Mouse (Mus musculus): ENCODE measurements at regions not wholly inside any gene's neighbourhood (a gene's known extent, or its start where the extent isn't known, plus 50 kb on each side); places are given as distances from the start of the nearest gene placed in this dataset.
"Not testable (repeated sequence)": the region's sequence is repeated elsewhere in the genome, so short reads cannot be mapped to it uniquely, and the experiment has no call there.

DNA sequence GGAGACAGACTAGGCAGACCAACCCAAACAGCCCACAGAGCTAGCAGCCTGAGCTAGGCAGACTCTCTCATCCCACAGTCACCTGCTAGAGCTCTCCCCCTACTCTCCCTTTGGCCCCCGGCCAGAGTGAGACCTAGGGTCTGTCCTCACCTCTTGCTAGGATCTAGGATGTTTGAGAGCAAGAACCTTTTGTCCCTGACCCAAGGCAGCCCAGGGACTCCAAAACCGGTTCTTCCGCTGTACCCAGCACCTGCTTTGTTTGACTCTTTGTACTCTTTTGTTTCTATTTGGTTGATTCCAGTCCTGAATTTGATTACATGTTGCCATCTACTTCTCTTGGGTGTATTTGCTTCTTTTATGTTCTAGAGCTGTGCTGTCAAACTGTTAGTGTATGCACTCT is 75.3 kb downstream of the H60c start:
- Histone ChIP-seq H3K4me3 (no peak overlapping the region), H3K9ac (no peak overlapping the region), H3K36me3 (no peaks in the 10 kb centered on the region), H3K9me3 (replicated peaks) (no peaks in the 10 kb centered on the region), H3K4me1 (replicated peaks) (no peaks in the 10 kb centered on the region), H3K27ac (ENCODE audit: poor library complexity, severe bottlenecking) (no peak overlapping the region), H3K4me2 (no peak overlapping the region), H3K27me3 (replicated peaks) (no peaks in the 10 kb centered on the region)
- 61% methylated on average over 3 of the region's 3 CpGs for WGBS
- no peak for ATAC-seq (ENCODE audit: insufficient number of reproducible peaks, low FRiP score)

DNA sequence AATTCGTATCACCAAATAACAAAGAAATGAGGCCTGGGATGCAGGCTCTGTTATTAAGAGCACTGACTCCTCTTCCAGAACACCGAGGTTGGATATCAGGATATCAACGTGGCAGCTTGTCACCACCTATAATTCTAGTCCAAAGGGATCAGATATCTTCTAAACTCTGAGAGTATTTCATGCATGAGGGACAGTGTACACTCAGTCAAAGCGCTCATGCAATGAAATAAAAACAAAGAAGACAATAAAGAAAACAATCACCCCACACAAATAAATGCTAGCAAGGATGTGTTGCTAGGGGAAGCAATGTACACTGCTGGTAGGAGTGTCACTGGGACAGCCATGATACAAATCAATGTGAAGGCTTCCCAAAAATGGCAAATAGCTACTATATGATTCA is 79.2 kb downstream of the H60c start:
- WGBS = 72% methylated on average over 4 of the region's 4 CpGs

DNA sequence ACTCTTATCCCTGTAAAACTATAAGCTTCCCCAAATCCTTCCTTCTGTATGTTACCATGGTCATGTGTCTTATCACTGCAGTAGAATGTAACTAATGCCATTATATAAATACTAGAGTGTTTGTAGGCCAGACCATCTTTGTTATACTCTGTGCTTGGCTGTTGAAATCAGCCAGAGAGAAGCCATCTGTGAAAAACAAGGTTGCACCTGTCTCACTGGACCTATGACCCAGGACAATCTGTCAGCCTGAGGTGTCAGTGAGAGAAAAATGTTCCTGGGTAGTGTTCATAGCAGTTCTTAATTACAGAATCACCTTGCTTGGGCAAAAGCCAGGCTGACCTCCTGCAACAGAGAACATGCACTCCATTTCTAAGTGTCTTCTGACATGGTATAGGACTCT is 87.5 kb downstream of the H60c start:
- no peaks in the 10 kb centered on the region for H3K36me3 ChIP-seq
- H3K4me1 ChIP-seq (replicated peaks) = no peaks in the 10 kb centered on the region
- no peak overlapping the region for H3K27ac ChIP-seq (ENCODE audit: poor library complexity, severe bottlenecking)
- H3K27me3 ChIP-seq (replicated peaks) = no peaks in the 10 kb centered on the region
- no peak overlapping the region for H3K9ac ChIP-seq
- H3K9me3 ChIP-seq (replicated peaks) = no peaks in the 10 kb centered on the region
- no peak overlapping the region for H3K4me3 ChIP-seq
- ATAC-seq (ENCODE audit: insufficient number of reproducible peaks, low FRiP score) = no peak
- no peak overlapping the region for H3K4me2 ChIP-seq

More for the DNA sequence above, 79.2 kb downstream of the H60c start:
- no peaks in the 10 kb centered on the region for H3K4me1 ChIP-seq (replicated peaks)
- no peaks in the 10 kb centered on the region for H3K9me3 ChIP-seq (replicated peaks)
- no peak overlapping the region for H3K4me2 ChIP-seq
- no peaks in the 10 kb centered on the region for H3K27me3 ChIP-seq (replicated peaks)
- no peak overlapping the region for H3K9ac ChIP-seq
- H3K36me3 ChIP-seq = no peaks in the 10 kb centered on the region
- ATAC-seq (ENCODE audit: insufficient number of reproducible peaks, low FRiP score) = no peak
- H3K4me3 ChIP-seq = no peak overlapping the region
- no peak overlapping the region for H3K27ac ChIP-seq (ENCODE audit: poor library complexity, severe bottlenecking)

DNA sequence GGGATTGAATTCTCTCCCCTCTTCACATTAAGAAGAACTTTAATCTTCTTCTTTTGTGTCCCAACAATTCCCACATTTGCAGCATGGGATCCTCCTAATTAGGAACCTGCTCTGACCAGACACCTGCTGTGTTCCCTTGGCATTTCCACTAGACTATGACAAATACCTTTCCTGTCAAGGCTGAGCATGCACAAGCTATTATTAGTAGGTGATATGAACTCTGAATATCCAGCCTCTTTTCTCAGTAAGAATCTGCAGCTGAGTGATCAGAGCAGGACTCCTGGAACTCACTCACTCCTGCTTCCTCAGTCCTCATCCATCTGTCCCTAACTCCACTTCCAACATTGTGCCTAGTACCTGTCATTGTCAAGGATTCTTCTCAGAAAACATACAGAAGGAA is 94.0 kb downstream of the H60c start:
- Histone ChIP-seq H3K9ac (no peak overlapping the region), H3K27me3 (replicated peaks) (no peaks in the 10 kb centered on the region), H3K4me1 (replicated peaks) (no peaks in the 10 kb centered on the region), H3K36me3 (no peaks in the 10 kb centered on the region), H3K9me3 (replicated peaks) (0 out of 2 replicates have a peak, but pooled peaks cover 3% of the 10 kb centered on the region), H3K4me2 (no peak overlapping the region), H3K27ac (ENCODE audit: poor library complexity, severe bottlenecking) (no peak overlapping the region), H3K4me3 (no peak overlapping the region)
- ATAC-seq (ENCODE audit: insufficient number of reproducible peaks, low FRiP score) = no peak

DNA sequence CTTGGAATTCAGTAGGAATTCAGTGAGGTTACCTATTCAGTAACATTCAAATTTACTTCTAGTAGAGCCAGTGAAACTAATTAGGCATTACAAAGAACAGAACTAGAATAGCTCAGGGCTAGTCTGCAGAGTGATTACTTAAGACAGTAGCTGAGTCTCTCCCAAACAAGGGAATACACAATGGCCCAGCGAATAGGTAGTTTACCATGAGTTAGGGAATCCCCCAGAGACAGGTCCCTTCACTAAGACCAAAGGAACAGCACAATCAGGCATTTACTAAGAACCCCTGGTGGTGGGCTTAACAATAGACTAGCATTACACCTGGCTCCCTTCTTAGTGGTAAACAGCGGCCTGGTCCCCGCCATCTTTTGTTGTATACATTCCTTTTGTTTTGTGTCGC is 94.6 kb downstream of the H60c start:
- H3K4me1 ChIP-seq (replicated peaks); H3K36me3 ChIP-seq; ATAC-seq (ENCODE audit: insufficient number of reproducible peaks, low FRiP score); H3K27me3 ChIP-seq (replicated peaks); H3K4me3 ChIP-seq; H3K9ac ChIP-seq; H3K27ac ChIP-seq (ENCODE audit: poor library complexity, severe bottlenecking); H3K4me2 ChIP-seq; H3K9me3 ChIP-seq (replicated peaks): not testable (repeated sequence)
- WGBS = 76% methylated on average over 4 of the region's 4 CpGs

DNA sequence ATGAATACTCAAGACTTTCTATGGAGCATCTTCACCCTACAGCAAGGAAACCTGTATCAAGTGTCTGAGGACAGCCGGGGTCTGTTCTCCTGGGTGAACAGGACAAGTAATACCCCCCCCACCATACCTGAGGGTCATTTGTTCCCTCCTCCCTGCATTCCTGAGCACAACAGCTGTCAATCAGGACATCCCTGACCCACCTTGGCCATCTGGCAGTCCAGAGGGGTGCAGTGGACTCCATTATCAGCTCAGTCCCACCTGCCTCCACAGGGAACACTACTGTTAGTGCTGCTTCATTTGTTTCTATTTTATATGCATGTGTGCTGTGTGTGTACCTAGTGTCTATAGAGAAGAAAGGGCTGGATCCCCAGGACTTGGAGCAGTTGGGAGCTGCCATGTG is 95.3 kb downstream of the H60c start:
- no peak for ATAC-seq (ENCODE audit: insufficient number of reproducible peaks, low FRiP score)
- no peaks in the 10 kb centered on the region for H3K27me3 ChIP-seq (replicated peaks)
- 0 out of 2 replicates have a peak, but pooled peaks cover 3% of the 10 kb centered on the region for H3K9me3 ChIP-seq (replicated peaks)
- no peak overlapping the region for H3K9ac ChIP-seq
- no peak overlapping the region for H3K4me2 ChIP-seq
- H3K4me3 ChIP-seq = no peak overlapping the region
- H3K36me3 ChIP-seq = no peaks in the 10 kb centered on the region
- H3K27ac ChIP-seq (ENCODE audit: poor library complexity, severe bottlenecking) = no peak overlapping the region
- H3K4me1 ChIP-seq (replicated peaks) = no peaks in the 10 kb centered on the region
- 91% methylated on average over 1 of the region's 1 CpGs for WGBS

DNA sequence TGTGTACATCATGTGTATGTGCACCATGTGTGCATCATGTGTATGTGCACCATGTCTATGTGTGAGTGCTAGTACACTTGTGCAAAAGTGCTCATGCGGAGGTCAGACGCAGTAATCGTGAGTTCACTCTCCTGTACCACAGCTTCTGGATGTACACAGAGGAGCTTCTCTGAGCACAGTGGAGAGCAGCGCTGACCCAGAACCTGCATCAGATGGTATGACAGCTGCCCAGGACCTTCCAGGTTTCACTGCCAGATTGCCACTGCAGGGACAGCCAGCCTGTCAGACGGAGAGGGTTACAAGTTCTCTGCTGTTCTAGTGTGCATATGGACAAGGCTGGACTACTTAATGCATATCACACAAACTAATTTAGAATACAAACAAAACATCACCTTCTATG is 96.2 kb downstream of the H60c start:
- WGBS = 88% methylated on average over 5 of the region's 5 CpGs
- H3K4me2 ChIP-seq = no peak overlapping the region
- no peak overlapping the region for H3K9ac ChIP-seq
- H3K27me3 ChIP-seq (replicated peaks) = no peaks in the 10 kb centered on the region
- H3K4me1 ChIP-seq (replicated peaks) = no peaks in the 10 kb centered on the region
- no peak overlapping the region for H3K27ac ChIP-seq (ENCODE audit: poor library complexity, severe bottlenecking)
- ATAC-seq (ENCODE audit: insufficient number of reproducible peaks, low FRiP score) = no peak
- H3K4me3 ChIP-seq = no peak overlapping the region
- H3K9me3 ChIP-seq (replicated peaks) = 0 out of 2 replicates have a peak, but pooled peaks cover 3% of the 10 kb centered on the region
- H3K36me3 ChIP-seq = no peaks in the 10 kb centered on the region

DNA sequence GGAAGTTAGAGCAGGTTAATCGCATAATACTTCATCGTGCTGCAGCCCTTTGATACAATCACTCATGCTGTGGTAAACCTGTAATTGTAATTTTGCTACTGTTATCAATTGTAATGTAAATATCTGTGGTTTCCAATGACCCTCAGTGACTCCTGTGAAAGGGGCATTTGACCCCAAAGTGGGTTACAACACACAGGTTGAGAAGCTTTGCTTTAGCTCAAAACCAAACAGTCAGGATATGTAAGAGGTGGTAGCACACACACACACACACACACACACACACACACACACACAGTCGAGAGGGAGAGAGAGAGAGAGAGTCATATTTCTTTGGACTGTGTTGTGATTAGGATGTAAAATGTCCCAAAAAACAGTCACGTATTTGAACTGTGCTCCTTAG is 112.0 kb downstream of the H60c start:
- H3K27ac ChIP-seq (ENCODE audit: poor library complexity, severe bottlenecking) = no peak overlapping the region
- H3K9ac ChIP-seq = no peak overlapping the region
- WGBS = 74% methylated on average over 4 of the region's 4 CpGs
- peaks cover 7% of the 10 kb centered on the region; the same call in 1 of the 2 replicates for H3K9me3 ChIP-seq (replicated peaks)
- no peak overlapping the region for H3K4me2 ChIP-seq
- no peaks in the 10 kb centered on the region for H3K27me3 ChIP-seq (replicated peaks)
- no peaks in the 10 kb centered on the region for H3K36me3 ChIP-seq
- ATAC-seq (ENCODE audit: insufficient number of reproducible peaks, low FRiP score) = no peak
- no peak overlapping the region for H3K4me3 ChIP-seq
- no peaks in the 10 kb centered on the region for H3K4me1 ChIP-seq (replicated peaks)

DNA sequence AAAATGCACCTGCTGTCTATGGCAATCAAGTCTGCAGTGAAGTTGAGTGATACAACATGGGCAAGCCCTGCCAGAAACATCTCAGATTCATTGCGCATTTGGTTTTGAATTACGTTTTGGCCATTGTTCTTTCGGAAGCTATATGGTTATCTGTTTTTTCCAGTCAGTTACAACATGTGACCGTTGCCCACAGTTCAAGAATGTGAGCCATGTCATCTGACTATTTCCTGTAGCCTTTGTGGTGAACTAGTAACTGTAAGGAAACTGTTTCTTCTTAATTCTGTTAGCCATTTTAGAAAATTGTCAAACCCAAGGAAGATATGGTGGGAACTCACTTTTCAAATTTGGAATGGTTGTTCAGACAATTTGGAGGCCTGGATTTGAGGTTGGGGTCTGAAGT is 119.4 kb downstream of the H60c start:
- no peaks in the 10 kb centered on the region for H3K4me1 ChIP-seq (replicated peaks)
- no peaks in the 10 kb centered on the region for H3K27me3 ChIP-seq (replicated peaks)
- H3K4me2 ChIP-seq = no peak overlapping the region
- H3K9ac ChIP-seq = no peak overlapping the region
- H3K36me3 ChIP-seq = no peaks in the 10 kb centered on the region
- no peak for ATAC-seq (ENCODE audit: insufficient number of reproducible peaks, low FRiP score)
- peaks cover 8% of the 10 kb centered on the region; the same call in 1 of the 2 replicates for H3K9me3 ChIP-seq (replicated peaks)
- H3K27ac ChIP-seq (ENCODE audit: poor library complexity, severe bottlenecking) = no peak overlapping the region
- no peak overlapping the region for H3K4me3 ChIP-seq
- WGBS = 71% methylated on average over 4 of the region's 4 CpGs

DNA sequence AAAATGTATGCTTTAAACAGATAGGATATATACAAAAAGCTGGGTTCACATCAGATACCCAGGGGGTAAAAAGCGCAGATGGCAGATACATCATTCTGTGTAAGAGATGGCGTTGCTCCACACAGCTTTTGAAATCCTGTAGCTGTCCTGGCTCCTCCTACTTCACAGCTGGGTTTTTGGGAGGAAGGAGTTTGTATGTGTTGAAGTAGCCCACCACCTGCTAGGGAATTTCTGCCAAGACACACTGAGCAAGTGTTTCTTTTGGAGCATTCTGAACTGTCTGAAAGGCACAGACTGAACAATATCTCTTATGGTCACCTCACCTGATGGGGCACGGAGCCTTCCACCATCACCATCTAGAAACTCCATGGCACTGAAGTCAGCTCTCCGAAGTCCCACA is 128.3 kb downstream of the H60c start:
- Histone ChIP-seq H3K36me3 (no peaks in the 10 kb centered on the region), H3K9ac (no peak overlapping the region)
- WGBS = 79% methylated on average over 4 of the region's 4 CpGs

DNA sequence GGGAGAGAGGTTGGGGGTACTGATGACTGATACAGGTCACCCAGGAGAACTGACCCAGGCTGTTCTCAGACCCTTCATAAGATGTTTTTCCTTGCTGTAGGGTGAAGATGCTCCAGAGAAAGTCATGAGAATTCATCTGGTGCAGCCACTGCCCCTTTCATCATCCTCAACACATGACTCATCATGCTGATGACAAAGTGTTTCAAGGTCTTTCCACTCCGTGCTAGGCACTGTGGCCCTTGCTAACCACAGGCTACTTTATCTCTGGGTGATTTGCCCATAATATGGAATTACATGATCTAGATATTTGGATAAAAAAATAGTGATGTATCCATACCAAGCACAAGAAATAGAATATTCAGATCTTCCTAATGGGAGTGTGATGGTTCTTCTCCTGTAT is 140.1 kb downstream of the H60c start:
- ATAC-seq (ENCODE audit: insufficient number of reproducible peaks, low FRiP score) = no peak
- H3K4me3 ChIP-seq = no peak overlapping the region
- H3K36me3 ChIP-seq = no peaks in the 10 kb centered on the region
- 61% methylated on average over 1 of the region's 1 CpGs for WGBS
- peaks cover 36% of the 10 kb centered on the region for H3K9me3 ChIP-seq (replicated peaks)
- H3K27me3 ChIP-seq (replicated peaks) = no peaks in the 10 kb centered on the region
- H3K4me1 ChIP-seq (replicated peaks) = no peaks in the 10 kb centered on the region
- no peak overlapping the region for H3K4me2 ChIP-seq
- H3K27ac ChIP-seq (ENCODE audit: poor library complexity, severe bottlenecking) = no peak overlapping the region
- H3K9ac ChIP-seq = no peak overlapping the region

More for the DNA sequence above, 128.3 kb downstream of the H60c start:
- Histone ChIP-seq H3K4me3 (no peak overlapping the region), H3K27me3 (replicated peaks) (no peaks in the 10 kb centered on the region), H3K27ac (ENCODE audit: poor library complexity, severe bottlenecking) (no peak overlapping the region), H3K9me3 (replicated peaks) (peaks cover 4% of the 10 kb centered on the region; the same call in 1 of the 2 replicates), H3K4me2 (no peak overlapping the region), H3K4me1 (replicated peaks) (no peaks in the 10 kb centered on the region)
- ATAC-seq (ENCODE audit: insufficient number of reproducible peaks, low FRiP score) = no peak

DNA sequence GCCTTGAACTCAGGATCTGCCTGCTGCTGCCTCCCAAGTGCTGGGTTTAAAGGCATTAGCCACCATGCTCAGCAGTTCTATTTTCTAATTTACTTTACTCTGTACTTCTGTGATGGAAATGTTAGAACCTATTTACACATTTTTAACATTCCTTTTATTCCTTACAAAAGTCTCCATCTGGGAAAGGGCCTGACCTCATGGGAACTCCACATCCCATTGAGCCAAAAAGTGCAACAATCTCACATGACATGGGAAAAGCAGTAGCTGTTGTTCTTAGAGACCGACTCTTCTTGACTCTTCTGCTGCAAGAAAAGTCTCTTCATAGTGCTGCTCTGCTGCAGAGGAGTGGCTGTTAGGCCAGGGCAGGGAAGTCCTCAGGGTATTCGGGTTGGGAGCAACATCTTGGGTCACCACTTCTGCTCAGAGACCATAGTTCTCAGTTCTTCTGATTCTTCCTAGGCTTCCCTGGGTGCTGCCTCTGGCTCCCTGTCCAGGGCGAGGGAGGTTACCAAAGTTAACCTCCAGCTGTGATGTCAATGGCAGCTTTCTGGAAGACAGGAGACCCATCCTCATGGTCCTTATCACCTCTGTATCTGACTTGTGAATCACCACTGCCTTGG is 150.0 kb downstream of the H60c start:
- WGBS = 78% methylated on average over 3 of the region's 3 CpGs
- H3K4me1 ChIP-seq (replicated peaks) = no peaks in the 10 kb centered on the region
- no peak overlapping the region for H3K4me3 ChIP-seq
- H3K9ac ChIP-seq = no peak overlapping the region
- peaks cover 80% of the 10 kb centered on the region for H3K9me3 ChIP-seq (replicated peaks)
- no peaks in the 10 kb centered on the region for H3K27me3 ChIP-seq (replicated peaks)
- no peak for ATAC-seq (ENCODE audit: insufficient number of reproducible peaks, low FRiP score)
- no peak overlapping the region for H3K27ac ChIP-seq (ENCODE audit: poor library complexity, severe bottlenecking)
- H3K4me2 ChIP-seq = no peak overlapping the region
- H3K36me3 ChIP-seq = no peaks in the 10 kb centered on the region
